Mouse (Mus musculus) duodenum, adult 2 months (tissue): ENCODE results near the gene Prr22. TPM values are rescaled to one million over a fixed set of nuclear protein-coding genes. Genes with fewer than 3 reads are reported as not detected.

Source experiments
- polyA plus RNA-seq: library from polyadenylated mRNA; depleted of rRNA; stranded (reverse); fragments of >200 nt; gene quantifications from 2 replicates; pipeline ENCODE4 v1.2.3, GENCODE M21; 2012; ENCODE audit warnings: low replicate concordance; rRNA removed

Prr22 gene
- 6.7 and 10.7 TPM in 2 replicates for polyA plus RNA-seq

DNA sequence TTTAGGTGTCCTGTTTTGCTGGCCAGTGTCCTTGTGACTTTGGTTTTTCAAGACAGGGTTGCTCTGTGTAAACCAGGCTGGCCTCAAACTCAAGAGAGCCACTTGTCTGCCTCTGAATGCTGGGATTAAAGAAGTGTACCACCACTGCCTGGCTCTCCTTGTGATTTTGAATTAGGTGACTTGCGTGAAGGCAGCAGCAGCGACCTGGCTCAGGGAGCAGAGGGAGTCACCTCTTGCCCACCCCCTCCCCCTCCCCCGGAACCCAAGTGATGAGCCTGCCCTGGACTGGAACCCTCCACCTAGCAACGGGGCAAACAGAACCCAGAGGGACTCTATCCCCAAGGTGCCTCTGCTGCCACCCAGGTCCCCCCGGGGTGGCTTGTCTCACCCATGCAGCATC is at the start of gene Prr22:
Gene Prr22, plus strand, starts transcription at position 301 of the 400 bp plus-strand sequence.

DNA sequence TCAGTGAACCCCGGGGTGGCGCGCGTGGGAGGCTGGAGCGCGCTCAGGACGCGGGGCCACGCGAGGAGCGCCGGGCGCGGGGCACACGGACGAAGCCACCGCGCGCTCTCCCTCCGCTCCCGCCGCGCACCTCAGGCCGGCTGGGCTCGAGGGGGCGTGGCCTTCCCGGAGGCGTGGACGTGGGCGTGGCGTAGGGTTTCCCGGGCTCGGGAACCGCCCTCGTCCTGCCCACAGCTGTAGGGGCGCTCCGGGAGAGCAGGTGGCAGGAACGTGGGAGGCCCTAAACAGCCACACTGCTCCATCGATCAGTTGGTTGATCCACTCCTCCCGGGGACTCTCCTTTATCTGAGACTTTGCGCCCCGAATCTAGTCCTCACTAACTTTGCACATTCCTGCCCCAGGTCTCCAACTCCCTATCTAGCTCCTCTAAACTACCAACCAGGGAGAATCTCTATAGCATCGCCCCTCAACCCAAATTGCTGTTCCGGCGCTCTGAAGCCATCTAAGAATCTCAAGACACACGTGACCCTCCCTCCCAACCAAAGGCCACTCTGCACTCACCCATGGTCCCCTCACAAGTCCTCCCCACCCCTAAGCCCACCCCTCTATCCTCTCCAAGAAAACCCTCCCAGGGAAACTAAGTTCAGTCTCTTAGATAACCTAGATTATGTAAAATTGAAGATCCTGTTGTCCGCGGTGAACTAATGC is 12.5 kb upstream of the Prr22 start, which contains the start of gene Nrtn:
Gene Nrtn, minus strand, starts transcription at position 115 of the 708 bp plus-strand sequence.

DNA sequence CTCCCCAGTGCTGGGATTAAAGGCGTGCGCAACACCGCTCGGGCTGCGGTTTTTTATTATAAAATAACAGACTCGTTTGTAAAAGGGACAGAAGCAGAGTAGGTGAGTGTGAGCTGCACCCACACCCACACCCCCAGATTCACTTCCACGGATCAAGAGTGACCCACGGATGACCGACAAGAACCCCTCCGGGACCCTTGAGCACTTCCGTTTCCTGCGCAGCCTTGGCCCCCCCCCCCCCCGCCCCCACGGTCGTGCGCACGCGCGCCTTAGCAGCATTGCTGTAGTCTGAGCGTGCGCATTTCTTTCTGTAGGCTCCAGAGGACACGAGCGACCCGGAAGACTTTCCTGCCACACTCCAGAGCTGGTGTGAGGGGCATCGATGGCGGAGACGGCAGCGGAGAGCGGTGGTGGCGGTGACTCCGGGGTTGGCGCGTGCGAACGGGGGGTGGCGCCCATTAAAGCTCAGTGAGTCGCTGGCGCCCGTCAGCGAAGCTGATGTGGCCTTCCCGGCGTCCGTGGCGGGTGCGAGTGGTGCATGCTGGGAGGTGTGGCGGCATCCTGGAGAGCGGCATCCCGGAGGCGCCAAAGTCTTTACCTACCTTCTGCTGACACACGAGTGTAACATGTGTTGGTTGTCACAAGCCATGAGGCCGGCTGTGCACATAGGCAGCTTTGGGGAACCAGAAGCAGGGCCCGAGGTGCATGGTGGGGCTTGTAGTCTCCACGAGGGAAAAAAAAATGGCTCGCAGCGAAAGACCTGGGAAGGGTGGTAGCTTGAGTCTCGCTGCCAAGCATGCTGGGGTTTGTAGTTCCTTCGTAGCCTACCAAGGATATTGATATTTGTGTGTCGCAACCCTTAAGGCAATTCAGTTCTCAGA is 5.3 kb upstream of the Prr22 start, which contains the start of gene Dus3l:
Gene Dus3l, plus strand, starts transcription at position 284 of the 881 bp plus-strand sequence.

Other genes with a start within 250 kb of the Prr22 start
- gene Gm20219, start 215.9 kb upstream of the Prr22 start, polyA plus RNA-seq, result 2.0 and 4.9 TPM in 2 replicates
- gene Safb2, start 185.7 kb upstream of the Prr22 start, polyA plus RNA-seq, result 81.6 and 116 TPM in 2 replicates
- gene Safb, start 185.4 kb upstream of the Prr22 start, polyA plus RNA-seq, result 94.0 and 121 TPM in 2 replicates
- gene 2410015M20Rik, start 160.5 kb upstream of the Prr22 start, polyA plus RNA-seq, result 110 and 138 TPM in 2 replicates
- gene Rpl36, start 156.8 kb upstream of the Prr22 start, polyA plus RNA-seq, result 1,297 and 1,737 TPM in 2 replicates
- 47.0 and 47.8 TPM in 2 replicates for gene Lonp1, start 143.4 kb upstream of the Prr22 start, polyA plus RNA-seq
- 0.21 and 0.26 TPM in 2 replicates for gene Catsperd, start 142.1 kb upstream of the Prr22 start, polyA plus RNA-seq
- gene Ranbp3, start 97.0 kb upstream of the Prr22 start, polyA plus RNA-seq, result 54.2 and 59.4 TPM in 2 replicates
- 935 and 1,518 TPM in 2 replicates for gene Ndufa11, start 52.5 kb upstream of the Prr22 start, polyA plus RNA-seq
- gene Vmac, start 52.2 kb upstream of the Prr22 start, polyA plus RNA-seq, result 12.6 and 14.3 TPM in 2 replicates
- 42.6 and 69.2 TPM in 2 replicates for gene Nrtn, start 12.7 kb upstream of the Prr22 start, polyA plus RNA-seq
- gene Dus3l, start 5.5 kb upstream of the Prr22 start, polyA plus RNA-seq, result 52.6 and 66.0 TPM in 2 replicates
- 6.4 and 8.5 TPM in 2 replicates for gene Rfx2, start 60.8 kb downstream of the Prr22 start, polyA plus RNA-seq
- gene Acsbg2, start 104.2 kb downstream of the Prr22 start, polyA plus RNA-seq, result not detected in 2 replicates
- 0.04 and 0.06 TPM in 2 replicates for gene 1700061G19Rik, start 105.2 kb downstream of the Prr22 start, polyA plus RNA-seq
- gene Mllt1, start 165.2 kb downstream of the Prr22 start, polyA plus RNA-seq, result 33.7 and 35.2 TPM in 2 replicates
- 8.5 and 23.4 TPM in 2 replicates for gene Acer1, start 211.9 kb downstream of the Prr22 start, polyA plus RNA-seq
- 131 and 155 TPM in 2 replicates for gene Clpp, start 220.1 kb downstream of the Prr22 start, polyA plus RNA-seq
- gene Alkbh7, start 227.1 kb downstream of the Prr22 start, polyA plus RNA-seq, result 57.0 and 71.1 TPM in 2 replicates
- not detected in 2 replicates for gene Pspn, start 229.8 kb downstream of the Prr22 start, polyA plus RNA-seq
- gene Gtf2f1, start 241.0 kb downstream of the Prr22 start, polyA plus RNA-seq, result 30.4 and 34.6 TPM in 2 replicates
- gene Gm17949, start 241.2 kb downstream of the Prr22 start, polyA plus RNA-seq, result 0.08 TPM in 1 of 2 replicates, not detected in the other